Mouse (Mus musculus) liver, postnatal 0 days (tissue): ENCODE measurements at regions not wholly inside any gene's neighbourhood (a gene's known extent, or its start where the extent isn't known, plus 50 kb on each side); places are given as distances from the start of the nearest gene placed in this dataset.

Experiments
- CTCF ChIP-seq: sonication (generic); IDR thresholded peaks from 2 replicates; pipeline ENCODE4 v1.5.1; 2016; ENCODE audit warnings: antibody characterized with exemption, low read depth
- EP300 ChIP-seq: IDR thresholded peaks from 2 replicates; pipeline ENCODE4 v1.6.1; 2016; ENCODE audit warnings: antibody characterized with exemption, low read depth, mild to moderate bottlenecking

GRCm38 (mm10) chr13:90512786-90513401 lies 392.3 kb downstream of the Atp6ap1l start:
- TF ChIP-seq CTCF, result no peak
- no peak for TF ChIP-seq EP300
